ENCODE assay signal across 16 mouse cellular contexts in the genomic region with DNA sequence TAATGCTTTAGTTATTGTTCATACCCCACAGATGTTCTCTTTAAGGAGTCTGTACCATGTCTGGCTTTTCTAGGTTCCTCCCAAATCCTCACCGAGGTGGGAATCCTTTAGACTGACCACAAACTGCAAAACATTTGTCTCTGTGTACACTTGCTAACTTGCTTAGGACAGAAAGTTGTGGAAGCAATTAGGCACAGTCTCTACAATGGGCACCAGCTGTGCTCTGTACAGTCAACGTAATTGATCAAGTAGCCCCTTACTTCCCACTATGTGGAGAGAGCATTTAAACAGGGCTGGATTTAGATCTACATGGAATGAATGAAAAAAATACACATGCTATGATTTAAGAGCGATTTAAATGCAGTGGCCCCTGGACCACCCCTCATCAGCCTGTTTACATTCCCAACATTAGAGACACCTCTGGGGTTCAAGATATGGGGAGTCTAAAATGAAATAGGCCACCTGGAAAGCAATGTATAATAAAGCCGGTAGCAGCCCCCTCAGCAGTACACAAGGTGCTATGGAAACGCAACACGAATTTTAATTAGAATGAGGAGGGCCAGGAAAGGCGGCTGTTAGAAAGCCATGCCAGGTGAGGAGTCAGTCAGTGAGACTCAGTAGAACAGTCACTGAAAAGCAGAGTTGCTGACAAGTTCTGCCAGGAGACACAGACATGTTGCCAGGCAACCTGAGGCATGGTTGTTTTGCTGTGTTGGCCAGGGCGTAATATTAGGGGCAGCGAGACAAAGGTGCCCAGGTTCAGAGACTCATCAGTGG. TPM values are rescaled to one million over a fixed set of nuclear protein-coding genes. Genes with fewer than 3 reads are reported as not detected.
DNase-seq lines count a peak whose midpoint lies in the region; ATAC-seq and TF ChIP-seq lines count a peak whose summit lies in the region.
"Had no signal": no experiment of that assay in that cellular context is flagged by ENCODE, and none has a peak within 500 bp of the region (broad histone marks: within the 10 kb centered on the region; RNA-seq: fewer than 3 reads in every experiment).

No protein-coding gene starts in this region.

- no peaks in the 10 kb centered on the region for H3K9me3 ChIP-seq in hindbrain, embryonic 13.5 days
- no peaks in the 10 kb centered on the region for H3K9me3 ChIP-seq in hindbrain, embryonic 12.5 days (replicated peaks)
- H3K9me3 ChIP-seq in neural tube, embryonic 12.5 days = no peaks in the 10 kb centered on the region
- H3K9me3 ChIP-seq in neural tube, embryonic 15.5 days (replicated peaks) = no peaks in the 10 kb centered on the region
- H3K9me3 ChIP-seq in neural tube, embryonic 14.5 days (ENCODE audit: control insufficient read depth, low read length) = no peaks in the 10 kb centered on the region
- H3K9me3 ChIP-seq: heart, embryonic 10.5 days; intestine, embryonic 15.5 days; liver, embryonic 12.5 days had no signal

- TF ChIP-seq POLR2A in lung, adult 2 months (IDR thresholded peaks at IDR 0.05; ENCODE audit: borderline replicate concordance, extremely low read depth, low read depth, low read length) = no peak

- peaks cover 21% of the 10 kb centered on the region for H3K4me1 ChIP-seq in hindbrain, embryonic 13.5 days (replicated peaks)
- peaks cover 10% of the 10 kb centered on the region for H3K4me1 ChIP-seq in hindbrain, embryonic 12.5 days
- no peaks in the 10 kb centered on the region for H3K4me1 ChIP-seq in neural tube, embryonic 12.5 days
- H3K4me1 ChIP-seq in neural tube, embryonic 15.5 days = peaks cover 16% of the 10 kb centered on the region
- no peaks in the 10 kb centered on the region for H3K4me1 ChIP-seq in neural tube, embryonic 14.5 days (ENCODE audit: control insufficient read depth, insufficient read depth, low read length)
- H3K4me1 ChIP-seq in lung, adult 2 months (ENCODE audit: control insufficient read depth, insufficient read depth, low read length) = no peaks in the 10 kb centered on the region
- H3K4me1 ChIP-seq: intestine, embryonic 15.5 days had no signal

- no peak for TF ChIP-seq CTCF in lung, adult 2 months (IDR thresholded peaks at IDR 0.05; ENCODE audit: insufficient read depth, low read length)

- WGBS in hindbrain, embryonic 13.5 days = 53% methylated on average over 9 of the region's 9 CpGs
- WGBS in hindbrain, embryonic 12.5 days = 63% methylated on average over 9 of the region's 9 CpGs
- WGBS in neural tube, embryonic 12.5 days = 58% methylated on average over 9 of the region's 9 CpGs
- 50% methylated on average over 9 of the region's 9 CpGs for WGBS in neural tube, embryonic 15.5 days
- WGBS in neural tube, embryonic 14.5 days = 49% methylated on average over 9 of the region's 9 CpGs
- WGBS in lung, adult 2 months = 73% methylated on average over 9 of the region's 9 CpGs

- no peak overlapping the region for H3K4me3 ChIP-seq in hindbrain, embryonic 13.5 days
- H3K4me3 ChIP-seq in hindbrain, embryonic 12.5 days = no peak overlapping the region
- no peak overlapping the region for H3K4me3 ChIP-seq in neural tube, embryonic 12.5 days
- no peak overlapping the region for H3K4me3 ChIP-seq in neural tube, embryonic 15.5 days (replicated peaks)
- H3K4me3 ChIP-seq in neural tube, embryonic 14.5 days (ENCODE audit: low read depth, low read length) = no peak overlapping the region
- H3K4me3 ChIP-seq in lung, adult 2 months (replicated peaks; ENCODE audit: extremely low read depth, low read depth, low read length) = no peak overlapping the region
- H3K4me3 ChIP-seq: heart, embryonic 10.5 days; intestine, embryonic 15.5 days; liver, embryonic 12.5 days had no signal

- H3K9ac ChIP-seq in hindbrain, embryonic 13.5 days = no peak overlapping the region
- H3K9ac ChIP-seq in hindbrain, embryonic 12.5 days = no peak overlapping the region
- H3K9ac ChIP-seq in neural tube, embryonic 12.5 days = no peak overlapping the region
- H3K9ac ChIP-seq in neural tube, embryonic 15.5 days (replicated peaks) = no peak overlapping the region
- H3K9ac ChIP-seq in neural tube, embryonic 14.5 days (replicated peaks; ENCODE audit: low read depth, low read length) = no peak overlapping the region
- H3K9ac ChIP-seq: intestine, embryonic 15.5 days; liver, embryonic 12.5 days had no signal

- H3K4me2 ChIP-seq in hindbrain, embryonic 13.5 days = no peak overlapping the region
- H3K4me2 ChIP-seq in hindbrain, embryonic 12.5 days (replicated peaks) = no peak overlapping the region
- no peak overlapping the region for H3K4me2 ChIP-seq in neural tube, embryonic 12.5 days (replicated peaks)
- no peak overlapping the region for H3K4me2 ChIP-seq in neural tube, embryonic 15.5 days
- no peak overlapping the region for H3K4me2 ChIP-seq in neural tube, embryonic 14.5 days (ENCODE audit: low read depth, low read length)
- H3K4me2 ChIP-seq: intestine, embryonic 15.5 days; liver, embryonic 12.5 days had no signal

- no peaks in the 10 kb centered on the region for H3K36me3 ChIP-seq in hindbrain, embryonic 13.5 days
- H3K36me3 ChIP-seq in hindbrain, embryonic 12.5 days = no peaks in the 10 kb centered on the region
- no peaks in the 10 kb centered on the region for H3K36me3 ChIP-seq in neural tube, embryonic 12.5 days
- H3K36me3 ChIP-seq in neural tube, embryonic 15.5 days = no peaks in the 10 kb centered on the region
- no peaks in the 10 kb centered on the region for H3K36me3 ChIP-seq in neural tube, embryonic 14.5 days (ENCODE audit: control insufficient read depth, insufficient read depth, low read length)
- H3K36me3 ChIP-seq: heart, embryonic 10.5 days; intestine, embryonic 15.5 days; liver, embryonic 12.5 days had no signal

- ATAC-seq in hindbrain, embryonic 13.5 days (ENCODE audit: low FRiP score) = 0 out of 2 replicates have a peak, but pooled peaks have one; percentile 43
- ATAC-seq in hindbrain, embryonic 12.5 days (ENCODE audit: low FRiP score) = no peak
- peak; percentile 25; the same call in 1 of the 2 replicates for ATAC-seq in neural tube, embryonic 12.5 days (ENCODE audit: low FRiP score, low read depth)
- ATAC-seq in neural tube, embryonic 15.5 days (ENCODE audit: low FRiP score) = no peak
- ATAC-seq in neural tube, embryonic 14.5 days (ENCODE audit: low read depth) = peak; percentile 33; the same call in 1 of the 2 replicates
- ATAC-seq: intestine, embryonic 15.5 days; liver, embryonic 12.5 days had no signal

- no peak overlapping the region for H3K27ac ChIP-seq in hindbrain, embryonic 13.5 days
- H3K27ac ChIP-seq in hindbrain, embryonic 12.5 days = no peak overlapping the region
- H3K27ac ChIP-seq in neural tube, embryonic 12.5 days = no peak overlapping the region
- no peak overlapping the region for H3K27ac ChIP-seq in neural tube, embryonic 15.5 days (replicated peaks)
- no peak overlapping the region for H3K27ac ChIP-seq in neural tube, embryonic 14.5 days (ENCODE audit: low read depth, low read length)
- H3K27ac ChIP-seq: heart, embryonic 10.5 days; intestine, embryonic 15.5 days; liver, embryonic 12.5 days had no signal

- H3K27me3 ChIP-seq in hindbrain, embryonic 13.5 days = no peaks in the 10 kb centered on the region
- no peaks in the 10 kb centered on the region for H3K27me3 ChIP-seq in hindbrain, embryonic 12.5 days
- no peaks in the 10 kb centered on the region for H3K27me3 ChIP-seq in neural tube, embryonic 12.5 days (replicated peaks)
- no peaks in the 10 kb centered on the region for H3K27me3 ChIP-seq in neural tube, embryonic 15.5 days (replicated peaks)
- H3K27me3 ChIP-seq in neural tube, embryonic 14.5 days (ENCODE audit: control insufficient read depth, insufficient read depth, low read length) = no peaks in the 10 kb centered on the region
- H3K27me3 ChIP-seq: intestine, embryonic 15.5 days; liver, embryonic 12.5 days had no signal

- peak; percentile 59 for DNase-seq in forelimb bud, embryonic 11.5 days (ENCODE audit: low read depth, low spot score)
- DNase-seq in lung, adult 2 months = no peak
- no peak for DNase-seq in layer of hippocampus, postnatal 36 days
- DNase-seq: adrenal gland, postnatal 14 days; gastrocnemius, postnatal 25 days; heart, postnatal 14 days; lung, postnatal 14 days; right cerebral cortex, adult 18-20 months had no signal

RNA-seq across cellular contexts. Expression of gene Hmgcll1, which starts 23.9 kb away (rescaled TPM):
- 22.9 and 23.3 TPM in 2 replicates for polyA plus RNA-seq in hindbrain, embryonic 13.5 days (2015; fragmentation: Nextera tagmentation; extraction: Ambion mirVana)
- polyA plus RNA-seq in hindbrain, embryonic 12.5 days (2016; fragmentation: Nextera tagmentation; extraction: Ambion mirVana) = 17.2 and 18.3 TPM in 2 replicates
- 14.5 and 16.8 TPM in 2 replicates for polyA plus RNA-seq in neural tube, embryonic 12.5 days (2016; fragmentation: Nextera tagmentation; extraction: Ambion mirVana)
- 21.5 and 21.9 TPM in 2 replicates for polyA plus RNA-seq in neural tube, embryonic 15.5 days (2015; fragmentation: Nextera tagmentation; extraction: Ambion mirVana)
- 27.5 and 29.9 TPM in 2 replicates for polyA plus RNA-seq in neural tube, embryonic 14.5 days (2014; fragmentation: Nextera tagmentation; extraction: Ambion mirVana)
- 1.6 and 2.7 TPM in 2 replicates for polyA plus RNA-seq in lung, adult 2 months (2012; rRNA removed)
- 10 to 100 TPM; 13.8 to 14.7 TPM for total RNA-seq in layer of hippocampus, postnatal 36 days (2021)

Comparison
In these comparisons a context has a peak if more than half of its experiments do, and no peak if none do; other contexts are left out.
1. ATAC-seq: peak in hindbrain, embryonic 13.5 days (single experiment), neural tube, embryonic 12.5 days (single experiment) and neural tube, embryonic 14.5 days (single experiment); none in hindbrain, embryonic 12.5 days (single experiment) and neural tube, embryonic 15.5 days (single experiment).